Comparison of ENCODE assay signal across 18 mouse cellular contexts in the genomic region with DNA sequence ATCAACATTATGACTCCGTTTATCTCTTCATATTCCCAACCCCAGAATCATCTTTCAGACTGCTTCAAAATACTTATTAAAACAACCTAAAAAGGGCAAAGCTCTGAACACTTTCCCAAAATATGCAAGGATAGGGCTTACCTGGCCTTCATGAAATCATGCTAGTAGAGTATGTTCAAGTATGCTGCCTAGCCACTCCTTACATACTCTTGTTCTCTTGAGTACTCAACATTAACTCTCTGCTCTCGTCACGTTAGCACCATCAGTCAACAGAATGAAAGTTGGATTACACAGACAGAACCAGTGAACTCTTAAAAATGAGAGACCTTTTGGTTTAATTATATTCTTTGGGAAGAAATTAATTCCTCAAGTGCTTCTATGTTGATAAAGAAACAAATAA. TPM values are rescaled to one million over a fixed set of nuclear protein-coding genes. Genes with fewer than 3 reads are reported as not detected.
DNase-seq lines count a peak whose midpoint lies in the region; ATAC-seq lines count a peak whose summit lies in the region.
"Had no signal": no experiment of that assay in that cellular context is flagged by ENCODE, and none has a peak within 500 bp of the region (broad histone marks: within the 10 kb centered on the region; RNA-seq: fewer than 3 reads in every experiment).

No protein-coding gene starts in this region.

- no peak for DNase-seq in lung, postnatal 14 days
- peak; percentile 41 for DNase-seq in lung, postnatal 25 days (ENCODE audit: low spot score)
- no peak for DNase-seq in lung, postnatal 10 days
- DNase-seq in adipocyte (ENCODE audit: low spot score): no peak
- DNase-seq: adrenal gland, adult 8-10 months; adrenal gland, postnatal 14 days; adrenal gland, postnatal 36 days; cerebellum, adult 11-12 months; cerebellum, adult 2 months; cerebellum, adult 9-10 months; cerebellum, postnatal 10 days; cerebellum, postnatal 25 days; forebrain, postnatal 0 days had no signal

- H3K4me2 ChIP-seq in lung, embryonic 16.5 days (ENCODE audit: low read depth, low read length): no peak overlapping the region
- H3K4me2 ChIP-seq: embryonic facial prominence, embryonic 12.5 days; forebrain, embryonic 13.5 days; forebrain, embryonic 15.5 days had no signal

- 59% methylated on average over 3 of the region's 3 CpGs for WGBS in lung, embryonic 16.5 days

- peak; percentile 87; the same call in 1 of the 2 replicates for ATAC-seq in lung, embryonic 16.5 days (ENCODE audit: low read depth)
- ATAC-seq: forebrain, embryonic 13.5 days; forebrain, embryonic 15.5 days; forebrain, postnatal 0 days had no signal

- H3K9me3 ChIP-seq in lung, embryonic 16.5 days (ENCODE audit: control insufficient read depth, low read length): no peaks in the 10 kb centered on the region
- H3K9me3 ChIP-seq: embryonic facial prominence, embryonic 10.5 days; embryonic facial prominence, embryonic 12.5 days; forebrain, embryonic 13.5 days; forebrain, embryonic 15.5 days had no signal

- no peak overlapping the region for H3K4me3 ChIP-seq in lung, embryonic 16.5 days (ENCODE audit: low read length)
- H3K4me3 ChIP-seq: embryonic facial prominence, embryonic 10.5 days; embryonic facial prominence, embryonic 12.5 days; forebrain, embryonic 13.5 days; forebrain, embryonic 15.5 days had no signal

- H3K4me1 ChIP-seq in lung, embryonic 16.5 days (replicated peaks; ENCODE audit: control insufficient read depth, insufficient read depth, low read length): peaks cover 5% of the 10 kb centered on the region; the same call in 1 of the 2 replicates

- peak overlapping the region; percentile 88 for H3K27ac ChIP-seq in lung, embryonic 16.5 days (ENCODE audit: low read length)
- H3K27ac ChIP-seq: embryonic facial prominence, embryonic 10.5 days; embryonic facial prominence, embryonic 12.5 days; forebrain, embryonic 13.5 days; forebrain, embryonic 15.5 days had no signal

- no peaks in the 10 kb centered on the region for H3K36me3 ChIP-seq in lung, embryonic 16.5 days (ENCODE audit: control insufficient read depth, insufficient read depth, low read length)
- H3K36me3 ChIP-seq: embryonic facial prominence, embryonic 10.5 days; embryonic facial prominence, embryonic 12.5 days; forebrain, embryonic 15.5 days had no signal

- H3K9ac ChIP-seq in lung, embryonic 16.5 days (ENCODE audit: low read length): no peak overlapping the region
- H3K9ac ChIP-seq: embryonic facial prominence, embryonic 12.5 days; forebrain, embryonic 13.5 days; forebrain, embryonic 15.5 days; forebrain, postnatal 0 days had no signal

- no peaks in the 10 kb centered on the region for H3K27me3 ChIP-seq in lung, embryonic 16.5 days (ENCODE audit: control insufficient read depth, insufficient read depth, low read depth, low read length)
- H3K27me3 ChIP-seq: embryonic facial prominence, embryonic 12.5 days; forebrain, embryonic 13.5 days; forebrain, embryonic 15.5 days had no signal

RNA-seq across cellular contexts. Expression of gene Cnot2, which starts 43.8 kb away (rescaled TPM):
- 97.7 and 100 TPM in 2 replicates for polyA plus RNA-seq in lung, embryonic 16.5 days (2015; fragmentation: Nextera tagmentation; extraction: Ambion mirVana)
